Mouse (Mus musculus) midbrain, embryonic 15.5 days (tissue): ENCODE measurements around the gene Zbtb8os. TPM values are rescaled to one million over a fixed set of nuclear protein-coding genes. Genes with fewer than 3 reads are reported as not detected.
"Not testable (repeated sequence)": the region's sequence is repeated elsewhere in the genome, so short reads cannot be mapped to it uniquely, and the experiment has no call there.

Experiments
- ATAC-seq: fragments of 200-750 bp; cut with Nextera tagmentation; replicated peaks from 2 replicates; pipeline ENCODE4 v1.8.0; 2017; ENCODE audit warnings: moderate TSS enrichment
- H3K27ac ChIP-seq: fragments of 300-500 bp; sonication (generic); 2 replicates; pipeline ENCODE4 v1.5.1; 2015; ENCODE audit warnings: mild to moderate bottlenecking, inconsistent platforms
- H3K27me3 ChIP-seq: fragments of 300-500 bp; sonication (generic); replicated peaks from 2 replicates; pipeline ENCODE4 v1.6.1; 2015; ENCODE audit warnings: inconsistent platforms
- H3K36me3 ChIP-seq: fragments of 300-500 bp; sonication (generic); replicated peaks from 2 replicates; pipeline ENCODE4 v1.6.1; 2015; ENCODE audit warnings: inconsistent platforms
- H3K4me1 ChIP-seq: fragments of 300-500 bp; sonication (generic); 2 replicates; pipeline ENCODE4 v1.6.1; 2015; ENCODE audit warnings: inconsistent platforms
- H3K4me2 ChIP-seq: fragments of 300-500 bp; sonication (generic); 2 replicates; pipeline ENCODE4 v1.6.1; 2015; ENCODE audit warnings: inconsistent platforms, mild to moderate bottlenecking, moderate library complexity
- H3K4me3 ChIP-seq: fragments of 300-500 bp; sonication (generic); 2 replicates; pipeline ENCODE4 v1.5.1; 2015; ENCODE audit warnings: mild to moderate bottlenecking, inconsistent platforms
- H3K9ac ChIP-seq: fragments of 300-500 bp; sonication (generic); 2 replicates; pipeline ENCODE4 v1.6.1; 2015; ENCODE audit warnings: mild to moderate bottlenecking, inconsistent platforms
- H3K9me3 ChIP-seq: fragments of 300-500 bp; sonication (generic); 2 replicates; pipeline ENCODE4 v1.6.1; 2016; ENCODE audit warnings: inconsistent platforms
- WGBS: fragments of 180-500 bp; shearing (Covaris S2); methylation state at CpG from one replicate; pipeline ENCODE4 v1.1.7; 2015; ENCODE audit warnings: mixed read lengths; 5-methylcytosine and 5-hydroxymethylcytosine counted together
- polyA plus RNA-seq: library from polyadenylated mRNA; unstranded; fragments of >200 nt; fragmentation: Nextera tagmentation; extraction: Ambion mirVana; gene quantifications from 2 replicates; pipeline ENCODE4 v1.2.1, GENCODE M21; 2015

The Zbtb8os gene
- polyA plus RNA-seq, 1 experiment from 2014 or later, result 19.9 TPM

GRCm38 (mm10) chr4:129336291-129336690 lies 796 bp downstream of the Zbtb8os start:
- peak overlapping the region; percentile 99 for H3K4me3 ChIP-seq
- H3K36me3 ChIP-seq, result no peaks in the 10 kb centered on the region
- peak overlapping the region; percentile 68 for H3K9ac ChIP-seq
- H3K27ac ChIP-seq, result peak overlapping the region; percentile 98
- ATAC-seq, result no peak
- 55% methylated on average over 14 of the region's 14 CpGs for WGBS
- no peaks in the 10 kb centered on the region for H3K9me3 ChIP-seq
- H3K4me2 ChIP-seq, result peak overlapping the region; percentile 74
- H3K27me3 ChIP-seq, result no peaks in the 10 kb centered on the region
- H3K4me1 ChIP-seq, result peaks cover 38% of the 10 kb centered on the region

DNA sequence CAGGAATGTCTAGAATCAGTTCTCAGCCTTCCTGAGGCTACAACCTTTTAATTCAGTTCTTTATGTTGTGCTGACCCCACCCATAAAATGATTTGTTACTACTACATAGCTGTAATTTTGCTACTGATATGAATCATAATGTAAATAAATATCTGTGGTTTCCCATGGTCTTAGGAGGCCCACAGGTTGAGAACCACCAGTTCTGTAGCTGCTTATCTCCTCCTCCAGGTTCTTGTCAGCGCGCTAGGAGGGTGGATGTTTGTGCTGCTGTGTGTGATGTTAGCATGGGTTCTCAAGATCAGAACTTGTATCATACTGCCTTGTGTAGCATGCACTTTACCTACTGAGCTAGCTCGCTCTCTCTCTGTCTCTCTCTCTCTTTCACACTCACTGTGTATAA lies 4.2 kb downstream of the Zbtb8os start:
- Histone ChIP-seq H3K4me2 (no peak overlapping the region), H3K4me1 (peaks cover 11% of the 10 kb centered on the region), H3K9me3 (no peaks in the 10 kb centered on the region), H3K27ac (no peak overlapping the region), H3K36me3 (peaks cover 11% of the 10 kb centered on the region), H3K9ac (no peak overlapping the region), H3K27me3 (no peaks in the 10 kb centered on the region), H3K4me3 (no peak overlapping the region)
- no peak for ATAC-seq
- 100% methylated on average over 3 of the region's 3 CpGs for WGBS

- Histone ChIP-seq H3K9me3 (no peaks in the 10 kb centered on the region), H3K4me1 (peaks cover 3% of the 10 kb centered on the region), H3K4me3 (no peak overlapping the region), H3K27ac (no peak overlapping the region), H3K9ac (no peak overlapping the region), H3K27me3 (no peaks in the 10 kb centered on the region), H3K4me2 (no peak overlapping the region), H3K36me3 (peaks cover 11% of the 10 kb centered on the region)
- WGBS, result 90% methylated on average over 1 of the region's 1 CpGs
- ATAC-seq, result no peak
Observed at GRCm38 (mm10) chr4:129341888-129342287, 6.4 kb downstream of the Zbtb8os start.

- no peak for ATAC-seq
- 96% methylated on average over 2 of the region's 2 CpGs for WGBS
- no peak overlapping the region for H3K27ac ChIP-seq
Observed at GRCm38 (mm10) chr4:129342705-129343104, 7.2 kb downstream of the Zbtb8os start.

GRCm38 (mm10) chr4:129346481-129347154 lies 11.1 kb downstream of the Zbtb8os start:
- Histone ChIP-seq H3K27me3 (no peaks in the 10 kb centered on the region), H3K9me3 (no peaks in the 10 kb centered on the region), H3K27ac (no peak overlapping the region), H3K9ac (no peak overlapping the region), H3K36me3 (peaks cover 10% of the 10 kb centered on the region), H3K4me3 (no peak overlapping the region), H3K4me2 (no peak overlapping the region), H3K4me1 (no peaks in the 10 kb centered on the region)
- WGBS, result 89% methylated on average over 15 of the region's 15 CpGs
- ATAC-seq, result no peak

More at GRCm38 (mm10) chr4:129342705-129343104, 7.2 kb downstream of the Zbtb8os start:
- H3K9ac ChIP-seq, result no peak overlapping the region
- no peak overlapping the region for H3K4me2 ChIP-seq
- no peaks in the 10 kb centered on the region for H3K27me3 ChIP-seq
- peaks cover 11% of the 10 kb centered on the region for H3K36me3 ChIP-seq
- H3K4me1 ChIP-seq, result no peaks in the 10 kb centered on the region
- no peaks in the 10 kb centered on the region for H3K9me3 ChIP-seq
- no peak overlapping the region for H3K4me3 ChIP-seq

GRCm38 (mm10) chr4:129350644-129351043 lies 15.1 kb downstream of the Zbtb8os start:
- Histone ChIP-seq H3K4me3 (no peak overlapping the region), H3K4me2 (no peak overlapping the region), H3K9me3 (no peaks in the 10 kb centered on the region), H3K27me3 (no peaks in the 10 kb centered on the region), H3K36me3 (0 out of 2 replicates have a peak, but pooled peaks cover 4% of the 10 kb centered on the region), H3K27ac (no peak overlapping the region), H3K9ac (no peak overlapping the region), H3K4me1 (no peaks in the 10 kb centered on the region)
- ATAC-seq, result peak; percentile 75; the same call in 1 of the 2 replicates
- 11% methylated on average over 1 of the region's 1 CpGs for WGBS

- Histone ChIP-seq H3K9me3 (no peaks in the 10 kb centered on the region), H3K4me2 (no peak overlapping the region), H3K4me3 (no peak overlapping the region), H3K36me3 (peaks cover 6% of the 10 kb centered on the region; the same call in 1 of the 2 replicates), H3K27ac (no peak overlapping the region), H3K4me1 (no peaks in the 10 kb centered on the region), H3K27me3 (no peaks in the 10 kb centered on the region), H3K9ac (no peak overlapping the region)
- 0 out of 2 replicates have a peak, but pooled peaks have one; percentile 9 for ATAC-seq
- 78% methylated on average over 6 of the region's 6 CpGs for WGBS
Observed at GRCm38 (mm10) chr4:129351111-129351510, 15.6 kb downstream of the Zbtb8os start.

DNA sequence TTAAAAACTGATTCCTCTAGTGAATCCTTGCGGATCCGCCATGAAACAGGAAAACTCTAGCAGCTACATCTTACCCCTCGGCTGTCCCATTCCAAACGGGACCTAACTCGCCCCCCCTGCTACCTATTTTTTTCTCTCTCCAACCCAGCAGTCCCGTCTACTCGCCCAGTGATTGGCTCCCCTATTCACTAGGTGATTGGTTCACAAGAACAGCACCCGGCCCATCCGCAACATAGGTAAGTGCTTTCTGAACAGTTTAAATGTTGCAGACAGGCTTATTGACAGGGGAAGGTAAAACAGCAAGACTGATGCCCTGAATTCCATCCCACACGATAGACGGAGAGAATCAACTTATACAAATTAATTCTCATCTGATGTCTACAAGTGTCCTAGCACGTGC lies 17.7 kb downstream of the Zbtb8os start:
- peaks cover 9% of the 10 kb centered on the region; the same call in 1 of the 2 replicates for H3K36me3 ChIP-seq
- WGBS, result 92% methylated on average over 12 of the region's 12 CpGs
- no peaks in the 10 kb centered on the region for H3K4me1 ChIP-seq

DNA sequence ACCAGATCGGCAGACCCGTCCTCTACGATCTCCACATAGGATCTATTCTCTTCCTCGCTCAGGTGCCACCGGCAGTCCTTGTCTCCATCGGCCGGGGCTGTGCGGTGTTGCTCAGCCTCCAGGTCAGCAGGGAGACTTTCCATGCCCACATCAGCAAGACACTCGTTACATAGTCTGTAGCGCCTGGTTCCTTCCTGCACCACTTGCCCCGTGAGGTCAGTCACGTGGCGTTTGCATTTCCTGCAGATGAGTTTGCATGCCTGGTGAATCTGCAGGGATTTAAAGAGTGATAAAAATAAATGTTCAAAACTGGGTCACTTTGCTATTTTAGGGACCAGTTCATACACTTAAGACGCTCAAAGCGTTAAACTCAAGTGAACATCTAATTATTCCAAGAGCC lies 18.7 kb downstream of the Zbtb8os start:
- peaks cover 9% of the 10 kb centered on the region; the same call in 1 of the 2 replicates for H3K36me3 ChIP-seq

More for the DNA sequence above, 17.7 kb downstream of the Zbtb8os start:
- Histone ChIP-seq H3K27ac (no peak overlapping the region), H3K27me3 (no peaks in the 10 kb centered on the region), H3K9me3 (no peaks in the 10 kb centered on the region), H3K4me2 (no peak overlapping the region), H3K9ac (no peak overlapping the region), H3K4me3 (no peak overlapping the region)
- no peak for ATAC-seq

DNA sequence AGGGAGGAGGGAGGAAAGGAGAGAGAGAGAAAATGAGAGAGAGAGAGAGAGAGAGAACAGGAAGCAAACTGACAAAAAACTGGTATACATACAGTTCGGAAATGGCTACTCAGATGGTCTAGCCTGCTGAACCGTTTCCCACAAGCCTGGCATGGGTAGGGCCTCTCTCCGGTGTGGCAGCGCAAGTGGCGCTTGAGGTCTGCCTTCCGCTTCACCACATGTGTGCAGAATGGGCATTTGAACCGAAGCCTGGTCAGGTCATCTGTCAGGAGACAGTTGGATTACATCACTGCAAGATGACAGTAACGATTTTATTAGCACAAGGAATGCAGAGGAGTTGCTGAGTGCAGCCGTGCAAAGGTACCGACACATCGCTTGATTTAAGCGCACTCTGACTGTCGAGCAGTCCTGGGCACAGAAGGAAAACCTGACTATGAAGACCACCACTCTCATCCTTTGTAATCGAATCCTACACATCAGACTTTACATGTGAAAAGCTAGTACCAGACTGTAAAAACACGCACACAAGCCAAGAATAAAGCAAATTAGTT lies 22.2 kb downstream of the Zbtb8os start:
- Histone ChIP-seq H3K9me3 (no peaks in the 10 kb centered on the region), H3K27me3 (no peaks in the 10 kb centered on the region), H3K4me2 (no peak overlapping the region), H3K4me3 (no peak overlapping the region), H3K9ac (no peak overlapping the region), H3K36me3 (peaks cover 14% of the 10 kb centered on the region; the same call in 1 of the 2 replicates), H3K4me1 (no peaks in the 10 kb centered on the region), H3K27ac (no peak overlapping the region)
- WGBS, result 89% methylated on average over 15 of the region's 15 CpGs
- no peak for ATAC-seq

More for the DNA sequence above, 18.7 kb downstream of the Zbtb8os start:
- Histone ChIP-seq H3K4me2 (no peak overlapping the region), H3K9me3 (no peaks in the 10 kb centered on the region), H3K4me1 (no peaks in the 10 kb centered on the region), H3K27ac (no peak overlapping the region), H3K27me3 (no peaks in the 10 kb centered on the region), H3K4me3 (no peak overlapping the region), H3K9ac (no peak overlapping the region)
- no peak for ATAC-seq
- WGBS, result 80% methylated on average over 15 of the region's 15 CpGs

GRCm38 (mm10) chr4:129362238-129362637 lies 26.7 kb downstream of the Zbtb8os start:
- ATAC-seq, H3K9ac ChIP-seq, H3K36me3 ChIP-seq, H3K9me3 ChIP-seq, H3K4me3 ChIP-seq, H3K27me3 ChIP-seq, H3K4me1 ChIP-seq, H3K27ac ChIP-seq, H3K4me2 ChIP-seq: not testable (repeated sequence)
- 82% methylated on average over 3 of the region's 3 CpGs for WGBS

DNA sequence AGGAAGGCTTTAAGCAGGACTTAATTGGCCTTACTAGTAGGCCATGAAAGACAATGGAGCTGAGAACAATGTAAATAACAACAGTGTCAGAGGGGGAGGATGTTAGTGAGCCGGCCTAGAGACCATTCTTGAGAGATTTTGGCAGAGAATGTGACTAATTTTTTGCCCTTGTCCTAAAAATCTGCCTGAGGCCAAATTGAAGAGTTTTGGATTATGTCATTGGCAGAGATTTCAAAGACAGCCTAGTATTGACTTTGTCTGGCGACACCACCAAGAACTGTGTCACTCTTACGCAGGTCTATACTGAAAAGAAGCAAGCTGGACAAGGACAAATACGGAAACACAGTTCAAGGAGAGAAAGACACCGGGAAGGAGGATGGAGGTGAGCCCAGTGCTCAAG lies 27.3 kb downstream of the Zbtb8os start:
- H3K4me3 ChIP-seq, result no peak overlapping the region
- no peak overlapping the region for H3K9ac ChIP-seq
- H3K4me2 ChIP-seq, result no peak overlapping the region
- ATAC-seq, result no peak
- H3K4me1 ChIP-seq, result no peaks in the 10 kb centered on the region
- H3K27me3 ChIP-seq, result no peaks in the 10 kb centered on the region
- 76% methylated on average over 5 of the region's 5 CpGs for WGBS
- H3K9me3 ChIP-seq, result no peaks in the 10 kb centered on the region
- peaks cover 4% of the 10 kb centered on the region; the same call in 1 of the 2 replicates for H3K36me3 ChIP-seq
- no peak overlapping the region for H3K27ac ChIP-seq

DNA sequence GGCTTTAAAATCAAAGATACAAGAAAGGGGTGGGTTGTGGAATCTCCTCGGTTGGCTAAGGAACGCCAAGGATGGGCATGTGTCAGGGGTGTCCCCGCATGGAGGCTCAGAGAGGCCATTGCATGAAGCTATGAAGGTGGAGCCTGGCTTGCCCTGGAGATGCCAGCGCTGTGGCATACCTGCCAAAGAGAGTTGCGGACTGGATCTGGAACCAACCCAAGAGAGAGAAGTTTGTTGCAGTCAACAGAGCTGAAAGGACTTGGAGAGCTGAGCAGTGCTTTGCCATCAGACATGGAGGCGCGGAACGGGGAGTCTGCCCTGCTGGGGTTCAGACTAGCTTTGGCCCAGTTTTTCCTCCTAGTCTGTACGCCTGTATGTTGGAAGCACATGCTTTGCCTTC lies 28.0 kb downstream of the Zbtb8os start:
- no peak overlapping the region for H3K4me3 ChIP-seq
- no peak for ATAC-seq
- peaks cover 4% of the 10 kb centered on the region; the same call in 1 of the 2 replicates for H3K36me3 ChIP-seq
- no peak overlapping the region for H3K9ac ChIP-seq
- H3K27ac ChIP-seq, result no peak overlapping the region
- no peak overlapping the region for H3K4me2 ChIP-seq
- no peaks in the 10 kb centered on the region for H3K9me3 ChIP-seq
- 93% methylated on average over 9 of the region's 9 CpGs for WGBS
- no peaks in the 10 kb centered on the region for H3K27me3 ChIP-seq
- no peaks in the 10 kb centered on the region for H3K4me1 ChIP-seq
